Mouse (Mus musculus) liver, embryonic 12.5 days (tissue): Measurements from ENCODE around the gene Olfr493. TPM values are rescaled to one million over a fixed set of nuclear protein-coding genes. Genes with fewer than 3 reads are reported as not detected.

Experiments
- ATAC-seq: fragments of 200-750 bp; cut with Nextera tagmentation; 2 replicates; pipeline ENCODE4 v1.8.0; 2017; ENCODE audit warnings: moderate number of reproducible peaks, mild to moderate bottlenecking, moderate library complexity
- H3K27ac ChIP-seq: fragments of 300-500 bp; sonication (generic); 2 replicates; pipeline ENCODE4 v1.5.1; 2016; ENCODE audit warnings: mild to moderate bottlenecking
- H3K27me3 ChIP-seq: fragments of 300-500 bp; sonication (generic); replicated peaks from 2 replicates; pipeline ENCODE4 v1.6.1; 2016; ENCODE audit warnings: mild to moderate bottlenecking, moderate library complexity
- H3K36me3 ChIP-seq: fragments of 300-500 bp; sonication (generic); 2 replicates; pipeline ENCODE4 v1.6.1; 2016; ENCODE audit warnings: mild to moderate bottlenecking, moderate library complexity
- H3K4me1 ChIP-seq: fragments of 300-500 bp; sonication (generic); 2 replicates; pipeline ENCODE4 v1.6.1; 2016
- H3K4me2 ChIP-seq: fragments of 300-500 bp; sonication (generic); 2 replicates; pipeline ENCODE4 v1.6.1; 2016; ENCODE audit warnings: mild to moderate bottlenecking, moderate library complexity
- H3K4me3 ChIP-seq: fragments of 300-500 bp; sonication (generic); 2 replicates; pipeline ENCODE4 v1.5.1; 2016; ENCODE audit warnings: mild to moderate bottlenecking, moderate library complexity
- H3K9ac ChIP-seq: fragments of 300-500 bp; sonication (generic); 2 replicates; pipeline ENCODE4 v1.6.1; 2016; ENCODE audit warnings: mild to moderate bottlenecking, moderate library complexity
- H3K9me3 ChIP-seq: fragments of 300-500 bp; sonication (generic); replicated peaks from 2 replicates; pipeline ENCODE4 v1.6.1; 2016; ENCODE audit warnings: mild to moderate bottlenecking, moderate library complexity
- WGBS: fragments of 180-500 bp; shearing (Covaris S2); methylation state at CpG from one replicate; pipeline ENCODE4 v1.1.7; 2016; ENCODE audit not compliant: insufficient replicate concordance; 5-methylcytosine and 5-hydroxymethylcytosine counted together
- polyA plus RNA-seq: library from polyadenylated mRNA; unstranded; fragments of >200 nt; fragmentation: Nextera tagmentation; extraction: Ambion mirVana; gene quantifications from 2 replicates; pipeline ENCODE4 v1.2.1, GENCODE M21; 2016

Gene Olfr493
- not detected in 2 replicates for polyA plus RNA-seq

- no peak within 1 kb of the TSS for H3K9ac ChIP-seq
Measured at GRCm38 (mm10) chr7:108346879-108347278, at the start of gene Olfr493. Gene Olfr493, minus strand, starts transcription at chr7:108346979.

GRCm38 (mm10) chr7:108392867-108393266, 46.1 kb upstream of the Olfr493 start, which contains the start of gene Olfr495:
Gene Olfr495, plus strand, starts transcription at chr7:108393167.
- 51% methylated on average over 1 of the region's 1 CpGs for WGBS
- Histone ChIP-seq H3K9me3 (no peaks in the 10 kb centered on the region), H3K4me2 (no peak within 1 kb of the TSS), H3K36me3 (no peaks in the 10 kb centered on the region), H3K9ac (no peak within 1 kb of the TSS), H3K27me3 (no peaks in the 10 kb centered on the region), H3K4me1 (no peaks in the 10 kb centered on the region), H3K4me3 (no peak within 1 kb of the TSS), H3K27ac (no peak within 1 kb of the TSS)
- ATAC-seq, result no peak

More at GRCm38 (mm10) chr7:108346879-108347278, at the start of gene Olfr493:
- H3K36me3 ChIP-seq, result no peaks in the 10 kb centered on the region
- 30% methylated on average over 1 of the region's 1 CpGs for WGBS
- no peak within 1 kb of the TSS for H3K4me2 ChIP-seq
- H3K4me1 ChIP-seq, result no peaks in the 10 kb centered on the region
- H3K27me3 ChIP-seq, result no peaks in the 10 kb centered on the region
- no peak within 1 kb of the TSS for H3K4me3 ChIP-seq
- no peaks in the 10 kb centered on the region for H3K9me3 ChIP-seq
- no peak within 1 kb of the TSS for H3K27ac ChIP-seq
- no peak for ATAC-seq

GRCm38 (mm10) chr7:108365035-108365434, 18.3 kb upstream of the Olfr493 start, which contains the start of gene Olfr494:
Gene Olfr494, plus strand, starts transcription at chr7:108365335.
- H3K4me1 ChIP-seq, result no peaks in the 10 kb centered on the region
- no peak within 1 kb of the TSS for H3K9ac ChIP-seq

GRCm38 (mm10) chr7:108323574-108323973, 23.2 kb downstream of the Olfr493 start, which contains the start of gene Olfr492:
Gene Olfr492, minus strand, starts transcription at chr7:108323674.
- no peak for ATAC-seq

More at GRCm38 (mm10) chr7:108365035-108365434, 18.3 kb upstream of the Olfr493 start, which contains the start of gene Olfr494:
- Histone ChIP-seq H3K4me3 (no peak within 1 kb of the TSS), H3K9me3 (no peaks in the 10 kb centered on the region), H3K36me3 (no peaks in the 10 kb centered on the region), H3K4me2 (no peak within 1 kb of the TSS), H3K27ac (no peak within 1 kb of the TSS), H3K27me3 (no peaks in the 10 kb centered on the region)
- no peak for ATAC-seq
- 58% methylated on average over 3 of the region's 3 CpGs for WGBS

GRCm38 (mm10) chr7:108313151-108313550, 33.6 kb downstream of the Olfr493 start, which contains the start of gene Olfr491:
Gene Olfr491, plus strand, starts transcription at chr7:108313451.
- Histone ChIP-seq H3K4me2 (no peak within 1 kb of the TSS), H3K4me1 (no peaks in the 10 kb centered on the region), H3K36me3 (no peaks in the 10 kb centered on the region), H3K9me3 (no peaks in the 10 kb centered on the region), H3K27me3 (no peaks in the 10 kb centered on the region), H3K9ac (no peak within 1 kb of the TSS), H3K4me3 (no peak within 1 kb of the TSS), H3K27ac (no peak within 1 kb of the TSS)
- ATAC-seq, result no peak
- 38% methylated on average over 1 of the region's 1 CpGs for WGBS

More at GRCm38 (mm10) chr7:108323574-108323973, 23.2 kb downstream of the Olfr493 start, which contains the start of gene Olfr492:
- Histone ChIP-seq H3K9me3 (no peaks in the 10 kb centered on the region), H3K4me2 (no peak within 1 kb of the TSS), H3K4me1 (no peaks in the 10 kb centered on the region), H3K27ac (no peak within 1 kb of the TSS), H3K27me3 (no peaks in the 10 kb centered on the region), H3K4me3 (no peak within 1 kb of the TSS), H3K9ac (no peak within 1 kb of the TSS), H3K36me3 (no peaks in the 10 kb centered on the region)
- WGBS, result 51% methylated on average over 2 of the region's 2 CpGs

Other genes with a start within 250 kb of the Olfr493 start
- 0.06 and 0.07 TPM in 2 replicates for gene Olfr482, start 249.4 kb downstream of the Olfr493 start, polyA plus RNA-seq
- gene Olfr483, start 246.1 kb downstream of the Olfr493 start, polyA plus RNA-seq, result not detected in 2 replicates
- gene Olfr484, start 219.5 kb downstream of the Olfr493 start, polyA plus RNA-seq, result not detected in 2 replicates
- gene Olfr485, start 187.1 kb downstream of the Olfr493 start, polyA plus RNA-seq, result not detected in 2 replicates
- not detected in 2 replicates for gene Olfr486, start 174.2 kb downstream of the Olfr493 start, polyA plus RNA-seq
- gene Olfr487, start 132.3 kb downstream of the Olfr493 start, polyA plus RNA-seq, result not detected in 2 replicates
- gene Olfr488, start 88.6 kb downstream of the Olfr493 start, polyA plus RNA-seq, result not detected in 2 replicates
- gene Olfr490, start 58.0 kb downstream of the Olfr493 start, polyA plus RNA-seq, result not detected in 2 replicates
- not detected in 2 replicates for gene Olfr491, start 33.5 kb downstream of the Olfr493 start, polyA plus RNA-seq
- gene Olfr492, start 23.3 kb downstream of the Olfr493 start, polyA plus RNA-seq, result not detected in 2 replicates
- gene Olfr494, start 18.4 kb upstream of the Olfr493 start, polyA plus RNA-seq, result not detected in 2 replicates
- gene Olfr495, start 46.2 kb upstream of the Olfr493 start, polyA plus RNA-seq, result not detected in 2 replicates
- not detected in 2 replicates for gene Olfr497, start 73.4 kb upstream of the Olfr493 start, polyA plus RNA-seq
- not detected in 2 replicates for gene Olfr498, start 118.3 kb upstream of the Olfr493 start, polyA plus RNA-seq
- not detected in 2 replicates for gene Olfr502, start 178.1 kb upstream of the Olfr493 start, polyA plus RNA-seq
- not detected in 2 replicates for gene Olfr503, start 197.5 kb upstream of the Olfr493 start, polyA plus RNA-seq
- not detected in 2 replicates for gene Olfr504, start 218.8 kb upstream of the Olfr493 start, polyA plus RNA-seq